Mouse (Mus musculus) midbrain, postnatal 0 days (tissue): Measurements from ENCODE around the gene Fam198a. TPM values are rescaled to one million over a fixed set of nuclear protein-coding genes. Genes with fewer than 3 reads are reported as not detected.

ENCODE experiments used
- ATAC-seq: fragments of 200-750 bp; cut with Nextera tagmentation; 2 replicates; pipeline ENCODE4 v1.8.0; 2017; ENCODE audit warnings: moderate number of reproducible peaks, mild to moderate bottlenecking, moderate TSS enrichment, moderate library complexity; ENCODE audit not compliant: low FRiP score
- DNase-seq: peaks from one replicate; pipeline ENCODE4 v3.0.0-alpha.2; 2015; ENCODE audit warnings: low spot score
- H3K27ac ChIP-seq: fragments of 300-500 bp; sonication (generic); 2 replicates; pipeline ENCODE4 v1.5.1; 2014; ENCODE audit warnings: low read depth, mild to moderate bottlenecking, low read length, mixed read lengths
- H3K27me3 ChIP-seq: fragments of 300-500 bp; sonication (generic); 2 replicates; pipeline ENCODE4 v1.6.1; 2014; ENCODE audit warnings: low read length, control low read depth, mixed read lengths; ENCODE audit not compliant: insufficient read depth
- H3K36me3 ChIP-seq: fragments of 300-500 bp; sonication (generic); 2 replicates; pipeline ENCODE4 v1.6.1; 2014; ENCODE audit warnings: low read length, control low read depth, mixed read lengths; ENCODE audit not compliant: insufficient read depth
- H3K4me1 ChIP-seq: fragments of 300-500 bp; sonication (generic); 2 replicates; pipeline ENCODE4 v1.6.1; 2014; ENCODE audit warnings: mild to moderate bottlenecking, control low read depth, antibody characterized with exemption, low read length, mixed read lengths; ENCODE audit not compliant: insufficient read depth
- H3K4me2 ChIP-seq: fragments of 300-500 bp; sonication (generic); 2 replicates; pipeline ENCODE4 v1.6.1; 2014; ENCODE audit warnings: low read depth, mild to moderate bottlenecking, low read length, mixed read lengths; ENCODE audit not compliant: poor library complexity, severe bottlenecking
- H3K4me3 ChIP-seq: fragments of 300-500 bp; sonication (generic); 2 replicates; pipeline ENCODE4 v1.5.1; 2014; ENCODE audit warnings: low read depth, mild to moderate bottlenecking, low read length, moderate library complexity
- H3K9ac ChIP-seq: fragments of 300-500 bp; sonication (generic); replicated peaks from 2 replicates; pipeline ENCODE4 v1.6.1; 2014; ENCODE audit warnings: mild to moderate bottlenecking, low read length, moderate library complexity, mixed read lengths; ENCODE audit not compliant: poor library complexity, severe bottlenecking
- H3K9me3 ChIP-seq: fragments of 300-500 bp; sonication (generic); 2 replicates; pipeline ENCODE4 v1.6.1; 2016; ENCODE audit warnings: low read length, control low read depth
- CTCF ChIP-seq: IDR thresholded peaks from 2 replicates; pipeline ENCODE4 v1.5.1; 2016; ENCODE audit warnings: antibody characterized with exemption, mild to moderate bottlenecking
- WGBS: fragments of 180-500 bp; shearing (Covaris S2); extraction: QIAGEN DNeasy Blood & Tissue Kit; methylation state at CpG from one replicate; pipeline ENCODE4 v1.1.7; 2014; 5-methylcytosine and 5-hydroxymethylcytosine counted together
- polyA plus RNA-seq: library from polyadenylated mRNA; unstranded; fragments of >200 nt; fragmentation: Nextera tagmentation; extraction: Ambion mirVana; gene quantifications from 2 replicates; pipeline ENCODE4 v1.2.1, GENCODE M21; 2015
- total RNA-seq: library from RNA; depleted of rRNA; stranded (reverse); fragments of >200 nt; gene quantifications from 2 replicates; pipeline ENCODE4 v1.2.3, GENCODE M21; 2014; rRNA removed

Fam198a gene
- total and polyA plus RNA-seq, 2 experiments from 2014 or later: 2.1 to 4.8 TPM

- DNase-seq (no peak), ATAC-seq (no peak)
- Histone ChIP-seq H3K27ac (peak overlapping the region; percentile 32; the same call in 1 of the 2 replicates), H3K4me1 (peaks cover 3% of the 10 kb centered on the region; the same call in 1 of the 2 replicates), H3K27me3 (no peaks in the 10 kb centered on the region), H3K4me2 (no peak overlapping the region), H3K9ac (no peak overlapping the region), H3K4me3 (no peak overlapping the region), H3K9me3 (no peaks in the 10 kb centered on the region), H3K36me3 (no peaks in the 10 kb centered on the region)
- TF ChIP-seq CTCF: no peak
- 82% methylated on average over 11 of the region's 11 CpGs for WGBS
These were observed 77.3 kb downstream of the Fam198a start for GRCm38 (mm10) chr9:122027914-122028745.

- Histone ChIP-seq H3K4me3 (no peak overlapping the region), H3K9me3 (no peaks in the 10 kb centered on the region), H3K36me3 (no peaks in the 10 kb centered on the region), H3K4me2 (no peak overlapping the region), H3K27me3 (no peaks in the 10 kb centered on the region), H3K9ac (no peak overlapping the region), H3K4me1 (peaks cover 3% of the 10 kb centered on the region; the same call in 1 of the 2 replicates), H3K27ac (no peak overlapping the region)
- no peak for TF ChIP-seq CTCF
- ATAC-seq (no peak), DNase-seq (no peak)
- WGBS: 91% methylated on average over 7 of the region's 7 CpGs
These were observed 79.0 kb downstream of the Fam198a start for GRCm38 (mm10) chr9:122029765-122030164.

Other genes starting within 250 kb of the Fam198a start
- 26.9 and 34.3 TPM in 2 replicates for gene Sec22c, start 245.5 kb upstream of the Fam198a start, total RNA-seq
- gene Sec22c, start 245.5 kb upstream of the Fam198a start, polyA plus RNA-seq: 30.5 and 34.4 TPM in 2 replicates
- gene Ss18l2, start 240.7 kb upstream of the Fam198a start, total RNA-seq: 51.4 and 59.6 TPM in 2 replicates
- gene Ss18l2, start 240.7 kb upstream of the Fam198a start, polyA plus RNA-seq: 204 and 218 TPM in 2 replicates
- 71.4 and 112 TPM in 2 replicates for gene Nktr, start 231.8 kb upstream of the Fam198a start, total RNA-seq
- gene Nktr, start 231.8 kb upstream of the Fam198a start, polyA plus RNA-seq: 42.1 and 50.7 TPM in 2 replicates
- 55.4 and 59.7 TPM in 2 replicates for gene Zfp651, start 191.7 kb upstream of the Fam198a start, total RNA-seq
- 21.3 and 22.8 TPM in 2 replicates for gene Zfp651, start 191.7 kb upstream of the Fam198a start, polyA plus RNA-seq
- 1.3 and 1.7 TPM in 2 replicates for gene Klhl40, start 173.4 kb upstream of the Fam198a start, total RNA-seq
- gene Klhl40, start 173.4 kb upstream of the Fam198a start, polyA plus RNA-seq: 2.9 and 3.2 TPM in 2 replicates
- 1.2 and 1.5 TPM in 2 replicates for gene Hhatl, start 158.5 kb upstream of the Fam198a start, total RNA-seq
- 0.64 and 0.99 TPM in 2 replicates for gene Hhatl, start 158.5 kb upstream of the Fam198a start, polyA plus RNA-seq
- 2.8 and 3.0 TPM in 2 replicates for gene Ccdc13, start 111.5 kb upstream of the Fam198a start, total RNA-seq
- gene Ccdc13, start 111.5 kb upstream of the Fam198a start, polyA plus RNA-seq: 4.1 and 4.8 TPM in 2 replicates
- gene Higd1a, start 92.6 kb upstream of the Fam198a start, total RNA-seq: 30.6 and 42.8 TPM in 2 replicates
- 179 and 182 TPM in 2 replicates for gene Higd1a, start 92.6 kb upstream of the Fam198a start, polyA plus RNA-seq
- gene Ackr2, start 52.6 kb upstream of the Fam198a start, total RNA-seq: 1.7 and 3.0 TPM in 2 replicates
- 0.78 and 0.96 TPM in 2 replicates for gene Ackr2, start 52.6 kb upstream of the Fam198a start, polyA plus RNA-seq
- not detected in 2 replicates for gene Cyp8b1, start 34.7 kb upstream of the Fam198a start, total RNA-seq
- gene Cyp8b1, start 34.7 kb upstream of the Fam198a start, polyA plus RNA-seq: not detected in 2 replicates
- gene Pomgnt2, start 46.1 kb downstream of the Fam198a start, total RNA-seq: 49.7 and 53.4 TPM in 2 replicates
- gene Pomgnt2, start 46.1 kb downstream of the Fam198a start, polyA plus RNA-seq: 38.5 and 41.8 TPM in 2 replicates
- gene Snrk, start 166.3 kb downstream of the Fam198a start, total RNA-seq: 90.5 and 101 TPM in 2 replicates
- 77.2 and 79.9 TPM in 2 replicates for gene Snrk, start 166.3 kb downstream of the Fam198a start, polyA plus RNA-seq